Mouse (Mus musculus) embryonic facial prominence, embryonic 15.5 days (tissue): ENCODE measurements around the gene Syde1. TPM values are rescaled to one million over a fixed set of nuclear protein-coding genes. Genes with fewer than 3 reads are reported as not detected.
"Not testable (repeated sequence)": the region's sequence is repeated elsewhere in the genome, so short reads cannot be mapped to it uniquely, and the experiment has no call there.

Experiments used
- ATAC-seq: fragments of 200-750 bp; cut with Nextera tagmentation; 2 replicates; pipeline ENCODE4 v1.8.0; 2017; ENCODE audit warnings: low read depth, moderate TSS enrichment; ENCODE audit not compliant: insufficient number of reproducible peaks, low FRiP score, low TSS enrichment
- H3K27ac ChIP-seq: fragments of 300-500 bp; sonication (generic); replicated peaks from 2 replicates; pipeline ENCODE4 v1.5.1; 2015; ENCODE audit warnings: mild to moderate bottlenecking, inconsistent platforms
- H3K27me3 ChIP-seq: fragments of 300-500 bp; sonication (generic); 2 replicates; pipeline ENCODE4 v1.6.1; 2015; ENCODE audit warnings: inconsistent platforms
- H3K36me3 ChIP-seq: fragments of 300-500 bp; sonication (generic); 2 replicates; pipeline ENCODE4 v1.6.1; 2015; ENCODE audit warnings: mild to moderate bottlenecking, inconsistent platforms
- H3K4me1 ChIP-seq: fragments of 300-500 bp; sonication (generic); 2 replicates; pipeline ENCODE4 v1.6.1; 2015; ENCODE audit warnings: inconsistent platforms
- H3K4me2 ChIP-seq: fragments of 300-500 bp; sonication (generic); replicated peaks from 2 replicates; pipeline ENCODE4 v1.6.1; 2015; ENCODE audit warnings: mild to moderate bottlenecking, inconsistent platforms
- H3K4me3 ChIP-seq: fragments of 300-500 bp; sonication (generic); replicated peaks from 2 replicates; pipeline ENCODE4 v1.5.1; 2015; ENCODE audit warnings: mild to moderate bottlenecking, inconsistent platforms
- H3K9ac ChIP-seq: fragments of 300-500 bp; sonication (generic); 2 replicates; pipeline ENCODE4 v1.6.1; 2015; ENCODE audit warnings: inconsistent platforms
- H3K9me3 ChIP-seq: fragments of 300-500 bp; sonication (generic); replicated peaks from 2 replicates; pipeline ENCODE4 v1.6.1; 2016; ENCODE audit warnings: inconsistent platforms
- WGBS: fragments of 180-500 bp; shearing (Covaris S2); methylation state at CpG from one replicate; pipeline ENCODE4 v1.1.7; 2015; 5-methylcytosine and 5-hydroxymethylcytosine counted together
- polyA plus RNA-seq: library from polyadenylated mRNA; unstranded; fragments of >200 nt; fragmentation: Nextera tagmentation; extraction: Ambion mirVana; gene quantifications from 2 replicates; pipeline ENCODE4 v1.2.1, GENCODE M21; 2015

The Syde1 gene
- 18.3 and 20.2 TPM in 2 replicates for polyA plus RNA-seq

DNA sequence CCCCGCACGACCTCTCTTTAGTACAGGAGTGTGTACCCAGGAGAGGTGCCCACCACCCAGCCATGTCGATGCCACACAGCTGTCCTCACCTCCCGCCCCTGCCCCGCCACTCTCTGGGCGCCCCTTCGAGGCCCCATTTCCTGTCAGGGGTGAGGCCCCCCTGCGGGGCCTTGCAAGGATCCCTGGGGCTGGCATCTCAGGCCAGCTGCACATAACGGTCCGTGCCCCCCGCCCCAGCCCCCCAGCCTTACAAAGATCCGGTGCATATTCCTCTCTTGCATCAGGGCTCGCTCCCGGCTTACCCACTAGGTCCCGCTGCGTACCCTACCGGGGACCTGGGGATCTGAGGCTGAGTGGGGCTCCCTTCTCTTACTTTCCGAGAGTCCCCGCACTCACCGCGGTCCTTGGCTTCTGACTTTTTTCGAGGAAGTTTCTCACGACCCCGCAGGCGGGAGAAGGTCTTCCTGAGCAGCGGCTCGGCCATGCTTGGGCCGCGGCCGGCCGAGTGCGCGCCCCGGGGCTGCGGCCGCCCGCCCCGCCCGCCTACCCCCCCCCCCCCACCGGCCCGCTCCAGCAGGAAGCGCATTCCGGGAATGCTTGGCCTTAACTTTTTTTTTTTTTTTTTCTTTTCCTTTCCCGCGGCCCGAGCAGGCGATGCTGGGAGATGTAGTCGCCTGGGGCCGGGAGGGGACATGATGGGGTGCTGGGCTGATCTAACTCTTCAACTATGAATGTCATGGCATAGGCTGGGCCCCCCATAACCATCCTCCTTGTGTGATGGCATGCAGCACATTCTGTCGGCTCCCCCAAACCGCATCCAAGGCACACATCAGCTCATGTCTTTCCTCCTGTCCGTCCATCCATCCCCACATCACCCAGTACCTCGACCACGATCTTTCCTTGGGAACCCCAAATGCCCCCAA, at the start of gene Syde1:
Syde1 (minus strand) TSS at position 559 of the 923 bp plus-strand sequence.
- Histone ChIP-seq H3K27me3 (no peaks in the 10 kb centered on the region), H3K4me3 (peak within 1 kb of the TSS; percentile 69), H3K4me1 (peaks cover 17% of the 10 kb centered on the region), H3K9me3 (no peaks in the 10 kb centered on the region), H3K27ac (peak within 1 kb of the TSS; percentile 93), H3K4me2 (peak within 1 kb of the TSS; percentile 67), H3K9ac (peak within 1 kb of the TSS; percentile 88), H3K36me3 (peaks cover 30% of the 10 kb centered on the region)
- ATAC-seq, result peak; percentile 86
- 3% methylated on average over 49 of the region's 54 CpGs for WGBS

DNA sequence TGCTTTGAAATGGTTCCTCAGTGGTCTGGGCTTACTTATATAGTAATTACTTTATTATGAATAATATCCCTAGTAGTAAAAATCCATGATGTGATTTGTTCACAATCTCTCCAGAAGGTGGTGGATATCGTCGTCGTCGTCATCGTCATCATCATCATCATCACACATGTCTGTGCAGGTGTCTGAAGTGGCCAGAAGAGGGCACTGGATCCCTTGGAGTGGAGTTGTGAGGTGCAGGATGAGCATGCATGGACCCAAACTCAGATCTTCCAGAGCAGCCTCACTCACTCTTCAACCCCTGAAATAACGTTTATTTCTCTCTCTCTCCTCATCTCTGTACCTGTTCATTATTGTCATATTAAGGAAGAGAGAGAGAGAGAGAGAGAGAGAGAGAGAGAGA, 40.5 kb upstream of the Syde1 start:
- Histone ChIP-seq H3K9ac (no peak overlapping the region), H3K27me3 (no peaks in the 10 kb centered on the region), H3K4me3 (no peak overlapping the region), H3K36me3 (no peaks in the 10 kb centered on the region), H3K9me3 (no peaks in the 10 kb centered on the region), H3K27ac (no peak overlapping the region), H3K4me1 (no peaks in the 10 kb centered on the region), H3K4me2 (no peak overlapping the region)
- no peak for ATAC-seq
- WGBS, result 8% methylated on average over 6 of the region's 6 CpGs

DNA sequence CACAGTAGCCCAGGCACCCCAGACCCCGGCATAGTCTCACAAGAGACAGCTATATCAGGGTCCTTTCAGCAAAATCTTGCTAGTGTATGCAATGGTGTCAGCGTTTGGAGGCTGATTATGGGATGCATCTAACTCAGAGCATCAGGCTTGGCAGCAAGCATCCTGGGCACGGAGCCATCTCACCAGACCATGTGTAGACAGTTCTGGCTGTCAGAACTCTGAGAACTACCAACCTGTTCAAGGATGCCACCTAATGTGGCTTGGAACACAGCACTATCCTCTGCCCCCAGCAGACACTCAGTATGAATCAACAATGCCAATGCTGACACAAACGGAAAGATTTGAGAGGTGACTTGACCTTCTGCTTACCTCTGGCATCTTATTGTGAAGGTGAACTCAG, 38.4 kb upstream of the Syde1 start:
- ATAC-seq, result no peak
- WGBS, result 78% methylated on average over 4 of the region's 4 CpGs
- no peak overlapping the region for H3K4me2 ChIP-seq

DNA sequence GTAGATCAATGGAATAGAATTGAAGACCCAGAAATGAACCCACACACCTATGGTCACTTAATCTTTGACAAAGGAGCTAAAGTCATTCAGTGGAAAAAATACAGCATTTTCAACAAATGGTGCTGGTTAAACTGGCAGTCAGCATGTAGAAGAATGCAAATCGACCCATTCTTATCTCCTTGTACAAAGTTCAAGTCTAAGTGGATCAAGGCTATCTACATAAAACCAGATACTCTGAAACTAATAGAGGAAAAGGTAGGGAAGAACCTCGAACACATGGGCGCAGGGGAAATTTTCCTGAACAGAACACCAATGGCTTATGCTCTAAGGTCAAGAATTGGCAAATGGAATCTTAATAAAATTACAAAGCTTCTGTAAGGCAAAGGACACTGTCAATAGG, 31.4 kb upstream of the Syde1 start:
- not testable (repeated sequence) for H3K27me3 ChIP-seq, H3K4me3 ChIP-seq, H3K4me2 ChIP-seq, H3K9ac ChIP-seq, H3K9me3 ChIP-seq, H3K27ac ChIP-seq, H3K36me3 ChIP-seq, H3K4me1 ChIP-seq, ATAC-seq
- WGBS, result 73% methylated on average over 3 of the region's 3 CpGs

More for the DNA sequence above, 38.4 kb upstream of the Syde1 start:
- H3K36me3 ChIP-seq, result no peaks in the 10 kb centered on the region
- H3K27me3 ChIP-seq, result no peaks in the 10 kb centered on the region
- no peaks in the 10 kb centered on the region for H3K9me3 ChIP-seq
- no peak overlapping the region for H3K9ac ChIP-seq
- no peak overlapping the region for H3K27ac ChIP-seq
- H3K4me1 ChIP-seq, result no peaks in the 10 kb centered on the region
- H3K4me3 ChIP-seq, result no peak overlapping the region

DNA sequence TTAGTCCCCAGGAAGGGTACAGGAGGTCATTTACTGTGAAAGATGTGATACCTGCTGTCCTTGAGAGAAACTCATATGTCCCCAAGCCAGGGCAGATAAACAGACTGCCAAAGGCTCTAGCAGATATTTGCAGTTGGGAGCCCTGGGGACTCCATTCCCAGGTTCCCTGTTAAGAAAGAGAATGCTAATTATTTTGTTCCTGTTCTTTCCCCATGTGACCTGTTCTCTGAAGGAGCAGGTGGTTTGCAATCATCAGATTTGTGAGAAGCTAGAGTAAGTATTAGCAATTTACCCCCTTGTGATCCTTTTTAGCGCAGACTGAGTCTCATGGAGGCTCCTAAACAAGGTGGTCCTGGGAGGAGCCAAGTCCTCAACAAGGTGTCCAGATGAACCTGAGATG, 26.2 kb upstream of the Syde1 start, which contains the start of gene Olfr1357:
Olfr1357 (minus strand) TSS at position 101 of the 400 bp plus-strand sequence.
- Histone ChIP-seq H3K9me3 (no peaks in the 10 kb centered on the region), H3K4me3 (no peak within 1 kb of the TSS), H3K27ac (no peak within 1 kb of the TSS), H3K4me1 (no peaks in the 10 kb centered on the region), H3K4me2 (no peak within 1 kb of the TSS), H3K27me3 (no peaks in the 10 kb centered on the region), H3K36me3 (no peaks in the 10 kb centered on the region), H3K9ac (no peak within 1 kb of the TSS)
- 78% methylated on average over 1 of the region's 1 CpGs for WGBS
- no peak for ATAC-seq

DNA sequence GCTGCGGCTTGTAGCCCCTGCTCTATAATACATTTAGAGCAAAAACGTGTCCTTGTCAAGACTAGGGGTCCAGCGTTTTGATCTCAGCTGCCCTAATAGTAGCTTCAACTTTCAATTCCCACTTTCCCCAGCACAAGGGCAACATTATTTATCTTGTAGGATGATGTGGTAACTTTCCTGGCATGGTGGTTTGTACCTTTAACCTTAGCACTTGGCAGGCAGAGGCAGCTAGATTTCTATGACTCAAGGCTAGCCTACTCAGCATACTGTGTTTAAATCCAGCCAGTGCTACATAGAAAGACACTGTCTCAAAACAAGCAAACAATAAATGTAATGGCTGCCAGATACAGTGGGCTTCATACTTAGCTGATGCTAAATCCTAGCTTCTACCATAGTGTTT, 15.8 kb upstream of the Syde1 start:
- H3K4me2 ChIP-seq, result no peak overlapping the region
- no peaks in the 10 kb centered on the region for H3K27me3 ChIP-seq
- no peaks in the 10 kb centered on the region for H3K9me3 ChIP-seq
- 68% methylated on average over 3 of the region's 3 CpGs for WGBS
- no peaks in the 10 kb centered on the region for H3K4me1 ChIP-seq
- H3K4me3 ChIP-seq, result no peak overlapping the region
- no peak for ATAC-seq
- H3K27ac ChIP-seq, result no peak overlapping the region
- H3K36me3 ChIP-seq, result no peaks in the 10 kb centered on the region
- no peak overlapping the region for H3K9ac ChIP-seq

DNA sequence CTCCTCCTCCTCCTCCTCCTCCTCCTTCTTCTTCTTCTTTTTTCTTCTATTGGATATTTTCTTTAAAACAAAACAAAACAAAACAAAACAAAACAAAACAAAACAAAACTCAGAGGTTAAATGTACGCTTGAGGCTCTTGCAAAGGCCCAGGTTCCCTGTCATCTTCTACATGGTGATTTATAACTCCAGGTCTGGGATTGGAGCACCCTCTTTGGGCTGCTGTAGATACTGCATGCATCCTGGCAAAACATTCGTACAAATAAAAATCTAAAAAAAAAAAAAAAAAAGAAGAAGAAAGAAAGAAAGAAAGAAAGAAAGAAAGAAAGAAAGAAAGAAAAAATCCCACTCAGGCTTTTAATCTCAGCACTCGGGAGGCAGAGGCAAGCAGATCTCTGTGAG, 13.3 kb upstream of the Syde1 start:
- H3K4me2 ChIP-seq, result no peak overlapping the region
- H3K4me3 ChIP-seq, result no peak overlapping the region
- no peaks in the 10 kb centered on the region for H3K27me3 ChIP-seq
- 38% methylated on average over 3 of the region's 3 CpGs for WGBS
- no peaks in the 10 kb centered on the region for H3K4me1 ChIP-seq
- H3K9ac ChIP-seq, result no peak overlapping the region
- no peak for ATAC-seq
- H3K27ac ChIP-seq, result no peak overlapping the region
- H3K36me3 ChIP-seq, result no peaks in the 10 kb centered on the region
- no peaks in the 10 kb centered on the region for H3K9me3 ChIP-seq

DNA sequence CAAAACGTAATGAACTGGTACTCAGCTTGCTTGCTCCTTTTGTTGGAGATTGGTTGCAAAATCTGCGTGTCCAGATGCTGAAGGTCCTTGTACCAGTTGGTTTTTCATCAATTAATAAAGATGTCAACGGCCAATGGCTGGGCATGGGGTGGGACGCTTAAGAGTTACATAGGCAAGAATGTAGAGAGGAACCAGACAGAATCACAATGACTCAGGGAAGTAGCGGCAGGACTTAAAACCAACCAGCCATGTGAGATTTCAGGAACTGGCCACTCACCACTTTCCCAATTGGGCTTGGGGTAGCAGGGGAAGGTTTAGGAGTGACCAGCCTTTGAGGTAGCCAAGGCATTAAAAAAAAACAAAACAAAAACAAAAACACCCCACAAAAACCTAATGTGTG, 8.1 kb upstream of the Syde1 start:
- H3K4me3 ChIP-seq, result no peak overlapping the region
- ATAC-seq, result no peak
- no peaks in the 10 kb centered on the region for H3K9me3 ChIP-seq
- no peaks in the 10 kb centered on the region for H3K36me3 ChIP-seq
- whole genome bisulfite sequencing, result 85% methylated on average over 5 of the region's 5 CpGs
- H3K27ac ChIP-seq, result no peak overlapping the region
- H3K4me1 ChIP-seq, result no peaks in the 10 kb centered on the region
- H3K4me2 ChIP-seq, result no peak overlapping the region
- H3K27me3 ChIP-seq, result no peaks in the 10 kb centered on the region
- no peak overlapping the region for H3K9ac ChIP-seq

DNA sequence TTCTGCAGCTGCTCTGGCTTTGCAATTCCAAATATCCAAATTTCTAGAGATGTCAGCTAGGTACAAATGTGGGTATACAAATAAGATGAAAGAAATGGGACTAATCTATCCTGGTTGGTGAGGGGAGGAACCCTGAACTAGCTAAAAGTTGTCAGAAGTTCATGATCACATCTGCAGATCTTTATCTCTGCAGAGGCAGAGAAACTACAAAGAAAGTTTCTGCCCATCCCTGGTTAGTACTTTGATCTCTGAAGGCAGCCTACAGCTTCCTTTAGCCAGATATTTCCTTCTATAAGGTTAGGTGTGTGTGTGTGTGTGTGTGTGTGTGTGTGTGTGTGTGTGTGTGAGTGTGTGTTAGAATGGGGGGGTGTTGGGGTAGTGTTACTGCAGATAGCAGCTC, 2.8 kb upstream of the Syde1 start:
- no peak overlapping the region for H3K4me2 ChIP-seq
- no peak overlapping the region for H3K9ac ChIP-seq
- ATAC-seq, result no peak
- H3K9me3 ChIP-seq, result no peaks in the 10 kb centered on the region
- H3K4me1 ChIP-seq, result peaks cover 17% of the 10 kb centered on the region
- H3K27me3 ChIP-seq, result no peaks in the 10 kb centered on the region
- no peak overlapping the region for H3K27ac ChIP-seq
- peaks cover 5% of the 10 kb centered on the region; the same call in 1 of the 2 replicates for H3K36me3 ChIP-seq
- no peak overlapping the region for H3K4me3 ChIP-seq

DNA sequence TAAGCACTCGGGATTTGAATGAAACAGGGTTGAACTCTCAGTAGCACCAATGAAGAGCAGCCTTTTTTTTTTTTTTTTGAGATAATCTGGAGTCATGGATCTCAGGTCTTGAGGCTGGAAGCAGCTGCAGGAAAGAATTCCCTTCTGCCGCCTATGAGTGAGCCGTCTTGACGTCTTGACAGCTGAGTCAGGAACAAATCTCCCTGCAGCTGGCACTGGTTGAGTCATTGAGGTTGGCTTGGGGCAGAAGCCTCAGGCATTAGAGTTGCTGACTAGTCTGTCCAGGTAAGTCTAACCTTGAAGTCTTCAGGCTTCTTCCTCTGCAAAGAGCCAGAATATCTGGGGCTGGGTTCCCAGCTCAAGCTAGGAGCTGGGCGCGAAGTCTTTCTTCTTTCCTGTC, 2.4 kb upstream of the Syde1 start:
- Histone ChIP-seq H3K9ac (no peak overlapping the region), H3K27me3 (no peaks in the 10 kb centered on the region), H3K9me3 (no peaks in the 10 kb centered on the region), H3K27ac (no peak overlapping the region), H3K4me1 (peaks cover 17% of the 10 kb centered on the region), H3K36me3 (peaks cover 9% of the 10 kb centered on the region), H3K4me2 (no peak overlapping the region), H3K4me3 (no peak overlapping the region)
- 62% methylated on average over 6 of the region's 6 CpGs for WGBS
- ATAC-seq, result no peak

DNA sequence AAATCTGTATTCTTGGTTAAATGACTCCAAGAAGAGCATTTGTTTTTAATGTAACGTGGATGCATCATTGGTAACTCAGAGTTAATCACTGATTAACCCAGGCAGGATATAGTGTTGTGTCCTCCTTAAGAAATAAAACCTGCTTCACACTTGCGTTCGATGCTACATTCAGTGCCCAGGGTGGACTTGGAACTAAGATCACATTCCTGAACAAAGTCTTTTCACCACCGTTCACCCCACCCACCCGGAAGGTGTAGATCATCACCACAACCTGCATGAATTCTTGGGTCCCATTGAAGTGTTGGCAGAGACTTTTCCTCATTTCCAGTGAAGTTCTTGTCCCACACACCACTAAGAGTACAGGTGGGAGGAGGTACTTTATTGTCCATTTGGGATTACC, 2.0 kb upstream of the Syde1 start:
- no peak for ATAC-seq
- H3K36me3 ChIP-seq, result peaks cover 13% of the 10 kb centered on the region
- no peak overlapping the region for H3K9ac ChIP-seq
- no peak overlapping the region for H3K27ac ChIP-seq
- H3K4me3 ChIP-seq, result no peak overlapping the region
- H3K4me1 ChIP-seq, result peaks cover 17% of the 10 kb centered on the region
- H3K27me3 ChIP-seq, result no peaks in the 10 kb centered on the region
- H3K4me2 ChIP-seq, result no peak overlapping the region
- 83% methylated on average over 5 of the region's 5 CpGs for WGBS
- no peaks in the 10 kb centered on the region for H3K9me3 ChIP-seq
